8 mouse cellular contexts compared by ENCODE assay signal in the genomic region with DNA sequence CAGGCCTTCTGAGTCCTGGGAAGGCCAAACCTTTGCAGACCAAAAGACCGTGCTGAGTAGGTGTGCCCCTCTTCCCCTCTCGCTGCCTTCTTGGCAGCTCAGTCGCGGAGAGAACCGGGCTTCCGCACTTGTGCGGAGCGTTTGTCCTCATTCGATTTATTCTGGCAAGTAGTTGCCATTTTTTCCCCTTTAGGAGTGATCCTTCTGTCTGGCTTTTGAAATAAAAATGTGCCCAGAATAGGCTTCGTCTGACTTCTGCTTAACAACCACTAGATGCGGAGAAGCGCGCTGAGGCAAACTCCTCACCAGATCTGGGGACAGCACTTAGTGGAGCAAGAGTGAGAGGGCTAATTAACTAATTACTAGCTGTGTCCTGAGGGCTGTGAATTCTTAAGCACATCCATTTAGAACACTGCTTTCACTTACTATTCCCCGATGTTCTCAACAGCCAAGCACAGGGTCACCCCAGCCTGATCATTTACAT. TPM values are rescaled to one million over a fixed set of nuclear protein-coding genes. Genes with fewer than 3 reads are reported as not detected.
DNase-seq lines count a peak whose midpoint lies in the region; ATAC-seq lines count a peak whose summit lies in the region.

No protein-coding gene starts in this region.

- under 1% methylated on average over 14 of the region's 14 CpGs for WGBS in forebrain, embryonic 13.5 days
- WGBS in hindbrain, embryonic 15.5 days, result under 1% methylated on average over 14 of the region's 14 CpGs
- under 1% methylated on average over 14 of the region's 14 CpGs for WGBS in limb, embryonic 12.5 days
- under 1% methylated on average over 14 of the region's 14 CpGs for WGBS in midbrain, embryonic 14.5 days

- peak overlapping the region; percentile 78 for H3K4me2 ChIP-seq in forebrain, embryonic 13.5 days
- H3K4me2 ChIP-seq in hindbrain, embryonic 15.5 days, result peak overlapping the region; percentile 71
- H3K4me2 ChIP-seq in limb, embryonic 12.5 days, result peak overlapping the region; percentile 64
- H3K4me2 ChIP-seq in midbrain, embryonic 14.5 days (ENCODE audit: low read length), result peak overlapping the region; percentile 84

- DNase-seq in right cerebral cortex, adult 18-20 months, result peak; percentile 37
- no peak for DNase-seq in right cerebral cortex, postnatal 14 days
- peak; percentile 53 for DNase-seq in cerebellum, adult 11-12 months
- DNase-seq in midbrain, embryonic 14.5 days, result peak; percentile 73
- no peak for DNase-seq in ovary, adult 18-20 months (ENCODE audit: low spot score)

- no peaks in the 10 kb centered on the region for H3K9me3 ChIP-seq in forebrain, embryonic 13.5 days (replicated peaks)
- no peaks in the 10 kb centered on the region for H3K9me3 ChIP-seq in hindbrain, embryonic 15.5 days
- H3K9me3 ChIP-seq in limb, embryonic 12.5 days, result no peaks in the 10 kb centered on the region
- no peaks in the 10 kb centered on the region for H3K9me3 ChIP-seq in midbrain, embryonic 14.5 days (ENCODE audit: control insufficient read depth, low read length)

- peak overlapping the region; percentile 66 for H3K9ac ChIP-seq in forebrain, embryonic 13.5 days
- H3K9ac ChIP-seq in hindbrain, embryonic 15.5 days, result peak overlapping the region; percentile 52
- H3K9ac ChIP-seq in limb, embryonic 12.5 days (replicated peaks), result peak overlapping the region; percentile 63
- H3K9ac ChIP-seq in midbrain, embryonic 14.5 days (replicated peaks; ENCODE audit: low read length), result peak overlapping the region; percentile 55

- H3K27me3 ChIP-seq in forebrain, embryonic 13.5 days, result peaks cover 30% of the 10 kb centered on the region
- H3K27me3 ChIP-seq in hindbrain, embryonic 15.5 days, result peaks cover 33% of the 10 kb centered on the region
- peaks cover 4% of the 10 kb centered on the region; the same call in 1 of the 2 replicates for H3K27me3 ChIP-seq in limb, embryonic 12.5 days
- H3K27me3 ChIP-seq in midbrain, embryonic 14.5 days (ENCODE audit: control insufficient read depth, insufficient read depth, low read length), result peaks cover 47% of the 10 kb centered on the region

- H3K36me3 ChIP-seq in forebrain, embryonic 13.5 days (ENCODE audit: poor library complexity, severe bottlenecking), result no peaks in the 10 kb centered on the region
- H3K36me3 ChIP-seq in hindbrain, embryonic 15.5 days, result no peaks in the 10 kb centered on the region
- no peaks in the 10 kb centered on the region for H3K36me3 ChIP-seq in limb, embryonic 12.5 days
- H3K36me3 ChIP-seq in midbrain, embryonic 14.5 days (ENCODE audit: control insufficient read depth, insufficient read depth, low read length), result no peaks in the 10 kb centered on the region

- peak overlapping the region; percentile 87 for H3K27ac ChIP-seq in forebrain, embryonic 13.5 days
- peak overlapping the region; percentile 78 for H3K27ac ChIP-seq in hindbrain, embryonic 15.5 days (replicated peaks)
- H3K27ac ChIP-seq in limb, embryonic 12.5 days, result peak overlapping the region; percentile 81
- H3K27ac ChIP-seq in midbrain, embryonic 14.5 days (replicated peaks; ENCODE audit: low read depth, low read length), result peak overlapping the region; percentile 67

- H3K4me1 ChIP-seq in forebrain, embryonic 13.5 days, result peaks cover 26% of the 10 kb centered on the region
- peaks cover 22% of the 10 kb centered on the region for H3K4me1 ChIP-seq in hindbrain, embryonic 15.5 days (replicated peaks)
- peaks cover 48% of the 10 kb centered on the region for H3K4me1 ChIP-seq in limb, embryonic 12.5 days (replicated peaks)
- H3K4me1 ChIP-seq in midbrain, embryonic 14.5 days (ENCODE audit: control insufficient read depth, insufficient read depth, low read length), result peaks cover 8% of the 10 kb centered on the region; the same call in 1 of the 2 replicates

- peak; percentile 76 for ATAC-seq in forebrain, embryonic 13.5 days
- ATAC-seq in hindbrain, embryonic 15.5 days (ENCODE audit: low FRiP score, low read depth), result peak; percentile 78
- ATAC-seq in limb, embryonic 12.5 days (ENCODE audit: insufficient number of reproducible peaks, insufficient read depth, low FRiP score, low TSS enrichment, low read depth), result no peak
- peak; percentile 49 for ATAC-seq in midbrain, embryonic 14.5 days (ENCODE audit: low FRiP score, low TSS enrichment)

- H3K4me3 ChIP-seq in forebrain, embryonic 13.5 days, result peak overlapping the region; percentile 47
- H3K4me3 ChIP-seq in hindbrain, embryonic 15.5 days, result peak overlapping the region; percentile 48
- H3K4me3 ChIP-seq in limb, embryonic 12.5 days (replicated peaks), result peak overlapping the region; percentile 48
- peak overlapping the region; percentile 43 for H3K4me3 ChIP-seq in midbrain, embryonic 14.5 days (replicated peaks; ENCODE audit: low read depth, low read length)

RNA-seq across cellular contexts. Expression of gene Nfia, which starts 14.5 kb away (rescaled TPM):
- polyA plus RNA-seq in forebrain, embryonic 13.5 days (2015; fragmentation: Nextera tagmentation; extraction: Ambion mirVana), result 93.7 and 121 TPM in 2 replicates
- polyA plus RNA-seq in hindbrain, embryonic 15.5 days (2015; fragmentation: Nextera tagmentation; extraction: Ambion mirVana), result 39.5 and 47.1 TPM in 2 replicates
- polyA plus RNA-seq in limb, embryonic 12.5 days (2016; fragmentation: Nextera tagmentation; extraction: Ambion mirVana), result 53.9 and 56.7 TPM in 2 replicates
- polyA plus RNA-seq in midbrain, embryonic 14.5 days (2014; fragmentation: Nextera tagmentation; extraction: Ambion mirVana), result 30.1 and 37.2 TPM in 2 replicates

RNA-seq across cellular contexts. Expression of gene E130114P18Rik, which starts 19.9 kb away (rescaled TPM):
- polyA plus RNA-seq in forebrain, embryonic 13.5 days (2015; fragmentation: Nextera tagmentation; extraction: Ambion mirVana), result 64.7 and 71.1 TPM in 2 replicates
- 20.2 and 23.1 TPM in 2 replicates for polyA plus RNA-seq in hindbrain, embryonic 15.5 days (2015; fragmentation: Nextera tagmentation; extraction: Ambion mirVana)
- polyA plus RNA-seq in limb, embryonic 12.5 days (2016; fragmentation: Nextera tagmentation; extraction: Ambion mirVana), result 5.4 and 6.4 TPM in 2 replicates
- polyA plus RNA-seq in midbrain, embryonic 14.5 days (2014; fragmentation: Nextera tagmentation; extraction: Ambion mirVana), result 22.4 and 23.6 TPM in 2 replicates

Comparison
In these comparisons a context has a peak if more than half of its experiments do, and no peak if none do; other contexts are left out.
1. DNase-seq: peak in right cerebral cortex, adult 18-20 months (single experiment), cerebellum, adult 11-12 months (single experiment) and midbrain, embryonic 14.5 days (single experiment); none in right cerebral cortex, postnatal 14 days (single experiment) and ovary, adult 18-20 months (single experiment).
2. Peak in every context shown above with its lines, with median percentiles within 50 percentile points of each other: H3K27ac ChIP-seq, H3K4me2 ChIP-seq, H3K4me3 ChIP-seq and H3K9ac ChIP-seq.